Mouse (Mus musculus) E14TG2a.4 (cell line): Measurements from ENCODE around the gene Arhgap15.

Experiments used
- CTCF ChIP-seq: conservative IDR thresholded peaks from 2 replicates; pipeline ENCODE4 v1.5.1; 2014; ENCODE audit warnings: low read length
- NANOG ChIP-seq: IDR thresholded peaks from 2 replicates; pipeline ENCODE4 v1.6.1; 2014; ENCODE audit warnings: borderline replicate concordance, low read length, mixed read lengths
- POU5F1 ChIP-seq: IDR thresholded peaks from 2 replicates; pipeline ENCODE4 v1.6.1; 2014; ENCODE audit warnings: low read length, borderline replicate concordance

GRCm38 (mm10) chr2:43945679-43946078 is 197.1 kb downstream of the Arhgap15 start:
- TF ChIP-seq CTCF (no peak), NANOG (no peak), POU5F1 (no peak)
